Mouse (Mus musculus) kidney, embryonic 15.5 days (tissue): ENCODE measurements around the gene Ciita. TPM values are rescaled to one million over a fixed set of nuclear protein-coding genes. Genes with fewer than 3 reads are reported as not detected.

ENCODE experiments used
- ATAC-seq: fragments of 200-750 bp; cut with Nextera tagmentation; replicated peaks from 2 replicates; pipeline ENCODE4 v1.8.0; 2017; ENCODE audit warnings: moderate TSS enrichment; ENCODE audit not compliant: low FRiP score
- H3K27ac ChIP-seq: fragments of 300-500 bp; sonication (generic); 2 replicates; pipeline ENCODE4 v1.5.1; 2015; ENCODE audit warnings: mild to moderate bottlenecking, inconsistent platforms
- H3K27me3 ChIP-seq: fragments of 300-500 bp; sonication (generic); 2 replicates; pipeline ENCODE4 v1.6.1; 2015; ENCODE audit warnings: inconsistent platforms
- H3K36me3 ChIP-seq: fragments of 300-500 bp; sonication (generic); 2 replicates; pipeline ENCODE4 v1.6.1; 2015; ENCODE audit warnings: inconsistent platforms
- H3K4me1 ChIP-seq: fragments of 300-500 bp; sonication (generic); 2 replicates; pipeline ENCODE4 v1.6.1; 2015; ENCODE audit warnings: inconsistent platforms
- H3K4me2 ChIP-seq: fragments of 300-500 bp; sonication (generic); 2 replicates; pipeline ENCODE4 v1.6.1; 2015; ENCODE audit warnings: moderate library complexity, mild to moderate bottlenecking, inconsistent platforms
- H3K4me3 ChIP-seq: fragments of 300-500 bp; sonication (generic); replicated peaks from 2 replicates; pipeline ENCODE4 v1.5.1; 2015; ENCODE audit warnings: mild to moderate bottlenecking, inconsistent platforms
- H3K9ac ChIP-seq: fragments of 300-500 bp; sonication (generic); 2 replicates; pipeline ENCODE4 v1.6.1; 2015; ENCODE audit warnings: mild to moderate bottlenecking, inconsistent platforms
- H3K9me3 ChIP-seq: fragments of 300-500 bp; sonication (generic); replicated peaks from 2 replicates; pipeline ENCODE4 v1.6.1; 2016; ENCODE audit warnings: inconsistent platforms
- WGBS: fragments of 180-500 bp; shearing (Covaris S2); methylation state at CpG from one replicate; pipeline ENCODE4 v1.1.7; 2015; ENCODE audit warnings: mixed read lengths; 5-methylcytosine and 5-hydroxymethylcytosine counted together
- polyA plus RNA-seq: library from polyadenylated mRNA; unstranded; fragments of >200 nt; fragmentation: Nextera tagmentation; extraction: Ambion mirVana; gene quantifications from 2 replicates; pipeline ENCODE4 v1.2.1, GENCODE M21; 2015

Ciita gene
- polyA plus RNA-seq, 1 experiment from 2014 or later, result 1.0 TPM

DNA sequence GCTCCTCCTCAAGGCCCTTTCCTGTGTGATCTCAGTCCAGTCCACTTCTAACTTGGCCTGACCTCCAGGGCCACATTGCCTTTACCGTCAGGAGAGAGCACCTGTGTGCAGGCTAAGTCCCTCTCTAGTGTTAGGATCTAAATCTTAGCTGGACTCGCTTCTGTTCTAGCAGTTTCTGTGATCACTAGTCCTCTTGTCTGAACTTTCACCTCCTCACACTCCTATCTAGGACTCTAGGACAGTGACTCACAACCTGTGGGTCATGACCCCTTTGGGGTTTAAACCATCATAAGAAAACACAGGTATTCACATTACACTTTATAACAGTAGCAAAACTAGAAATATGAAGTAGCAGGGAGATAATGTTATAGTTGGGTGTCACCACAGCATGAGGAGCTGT lies 28.0 kb upstream of the Ciita start:
- Histone ChIP-seq H3K9ac (no peak overlapping the region), H3K27me3 (no peaks in the 10 kb centered on the region), H3K4me1 (peaks cover 29% of the 10 kb centered on the region), H3K4me3 (no peak overlapping the region), H3K4me2 (no peak overlapping the region), H3K27ac (no peak overlapping the region), H3K9me3 (no peaks in the 10 kb centered on the region), H3K36me3 (no peaks in the 10 kb centered on the region)
- WGBS, result 84% methylated on average over 2 of the region's 2 CpGs
- no peak for ATAC-seq

DNA sequence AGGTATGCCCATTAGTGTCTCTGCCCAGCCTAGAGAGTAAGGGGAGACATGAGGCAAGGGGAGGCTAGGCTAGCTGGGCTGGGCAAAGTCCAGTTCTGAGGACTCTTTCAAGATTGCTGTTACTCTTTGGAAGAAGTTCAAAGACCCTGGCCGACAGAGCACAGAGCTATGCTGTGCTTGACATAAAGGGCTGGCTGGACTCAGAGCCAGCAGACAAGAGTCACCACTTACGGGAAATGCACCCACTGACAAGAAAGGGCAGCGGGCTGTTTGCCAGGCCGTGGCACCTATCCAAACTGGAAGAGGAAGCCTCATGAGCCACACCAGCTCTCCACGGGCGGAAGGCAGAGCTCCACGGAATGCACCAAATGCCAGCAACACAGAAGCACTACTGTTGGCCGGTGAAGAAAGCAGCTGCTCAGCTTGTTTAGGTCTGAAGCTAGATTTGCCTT lies 27.4 kb upstream of the Ciita start:
- WGBS, result 63% methylated on average over 8 of the region's 8 CpGs
- H3K4me1 ChIP-seq, result peaks cover 23% of the 10 kb centered on the region
- no peak; the same call in 1 of the 2 replicates for ATAC-seq
- no peak overlapping the region for H3K27ac ChIP-seq
- H3K27me3 ChIP-seq, result no peaks in the 10 kb centered on the region
- no peaks in the 10 kb centered on the region for H3K36me3 ChIP-seq
- H3K9ac ChIP-seq, result no peak overlapping the region
- H3K4me2 ChIP-seq, result no peak overlapping the region
- no peak overlapping the region for H3K4me3 ChIP-seq
- no peaks in the 10 kb centered on the region for H3K9me3 ChIP-seq

DNA sequence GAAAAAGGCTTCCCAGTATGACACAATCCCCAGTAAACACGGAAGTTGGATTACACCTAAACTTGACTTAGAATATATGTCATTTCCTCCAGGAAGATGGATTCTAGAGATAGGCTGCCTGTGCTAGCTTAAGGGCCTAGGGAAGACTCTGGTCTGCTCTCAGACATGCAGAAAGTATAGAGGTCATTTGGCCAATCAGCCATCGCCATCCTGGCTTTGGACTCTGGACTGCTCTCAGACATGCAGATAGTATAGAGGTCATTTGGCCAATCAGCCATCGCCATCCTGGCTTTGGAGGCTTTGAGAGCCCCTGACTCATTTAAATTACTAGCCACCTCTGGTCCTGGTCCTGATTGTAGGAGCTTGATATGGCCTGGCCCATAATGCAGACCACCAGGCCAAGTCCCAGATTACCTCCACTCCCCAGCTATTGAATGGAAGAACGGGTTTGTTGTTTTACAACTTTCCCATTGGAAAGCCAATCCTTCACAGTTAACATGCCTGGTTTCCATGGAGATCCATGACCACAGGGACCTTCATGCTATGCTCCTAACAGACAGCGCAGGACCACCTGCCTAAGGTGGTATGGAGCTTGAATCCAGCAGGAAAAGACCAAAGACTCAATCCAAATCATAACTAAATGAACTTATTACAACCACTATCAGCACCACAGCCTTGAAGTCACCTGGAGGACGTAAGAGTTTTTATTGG lies 25.8 kb upstream of the Ciita start:
- H3K4me1 ChIP-seq, result peaks cover 18% of the 10 kb centered on the region
- H3K4me3 ChIP-seq, result no peak overlapping the region
- peak overlapping the region; percentile 33; the same call in 1 of the 2 replicates for H3K27ac ChIP-seq
- H3K9me3 ChIP-seq, result no peaks in the 10 kb centered on the region
- H3K9ac ChIP-seq, result no peak overlapping the region
- no peaks in the 10 kb centered on the region for H3K36me3 ChIP-seq
- H3K27me3 ChIP-seq, result no peaks in the 10 kb centered on the region
- ATAC-seq, result no peak
- no peak overlapping the region for H3K4me2 ChIP-seq
- WGBS, result 48% methylated on average over 6 of the region's 6 CpGs

DNA sequence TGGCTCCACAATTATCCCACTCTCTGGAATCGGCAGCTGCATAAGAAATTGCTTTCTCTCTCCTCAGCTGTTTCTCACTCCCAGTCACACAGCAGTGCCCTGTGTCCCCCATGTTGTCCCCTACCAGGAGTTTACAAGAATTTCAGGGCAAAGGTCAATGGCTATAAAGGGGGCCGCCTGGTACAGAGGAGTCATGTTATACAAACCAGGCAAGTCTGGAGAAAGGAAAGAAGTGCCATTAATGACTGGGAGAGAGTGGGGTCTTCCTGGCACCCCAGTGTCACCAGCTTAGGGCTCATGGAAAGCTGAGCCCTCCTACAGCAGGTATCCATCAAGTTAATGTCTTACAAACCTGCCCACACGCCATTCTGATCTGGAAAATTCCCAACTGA lies 25.3 kb upstream of the Ciita start:
- H3K4me2 ChIP-seq, result no peak overlapping the region
- peaks cover 18% of the 10 kb centered on the region for H3K4me1 ChIP-seq
- H3K27ac ChIP-seq, result peak overlapping the region; percentile 33; the same call in 1 of the 2 replicates
- peak; percentile 64; the same call in 1 of the 2 replicates for ATAC-seq
- no peak overlapping the region for H3K4me3 ChIP-seq
- WGBS, result 6% methylated on average over 3 of the region's 3 CpGs
- no peak overlapping the region for H3K9ac ChIP-seq
- no peaks in the 10 kb centered on the region for H3K36me3 ChIP-seq
- no peaks in the 10 kb centered on the region for H3K27me3 ChIP-seq
- H3K9me3 ChIP-seq, result no peaks in the 10 kb centered on the region

DNA sequence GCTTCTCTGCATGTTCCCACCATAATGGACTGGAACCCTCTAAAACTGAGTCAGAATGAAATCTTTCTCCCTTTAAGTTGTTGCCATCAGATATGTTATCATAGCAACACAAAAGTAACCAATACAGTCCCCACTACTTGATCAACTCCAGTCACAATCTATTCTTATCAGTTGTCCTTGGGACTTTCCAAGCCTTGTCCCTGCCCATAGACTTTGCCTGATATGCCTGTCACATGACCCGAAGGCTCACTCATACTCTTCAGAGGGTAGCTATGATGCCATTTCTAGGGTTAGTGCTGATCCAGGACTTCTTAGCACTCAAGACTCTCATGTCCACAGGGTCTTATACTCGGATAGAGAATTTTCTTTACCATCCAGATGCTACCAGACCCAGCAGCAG lies 19.7 kb upstream of the Ciita start:
- H3K4me2 ChIP-seq, result no peak overlapping the region
- H3K27me3 ChIP-seq, result no peaks in the 10 kb centered on the region
- ATAC-seq, result no peak
- H3K9me3 ChIP-seq, result no peaks in the 10 kb centered on the region
- no peak overlapping the region for H3K4me3 ChIP-seq
- H3K9ac ChIP-seq, result no peak overlapping the region
- 77% methylated on average over 2 of the region's 2 CpGs for WGBS
- H3K36me3 ChIP-seq, result no peaks in the 10 kb centered on the region
- H3K27ac ChIP-seq, result no peak overlapping the region
- peaks cover 5% of the 10 kb centered on the region; the same call in 1 of the 2 replicates for H3K4me1 ChIP-seq

DNA sequence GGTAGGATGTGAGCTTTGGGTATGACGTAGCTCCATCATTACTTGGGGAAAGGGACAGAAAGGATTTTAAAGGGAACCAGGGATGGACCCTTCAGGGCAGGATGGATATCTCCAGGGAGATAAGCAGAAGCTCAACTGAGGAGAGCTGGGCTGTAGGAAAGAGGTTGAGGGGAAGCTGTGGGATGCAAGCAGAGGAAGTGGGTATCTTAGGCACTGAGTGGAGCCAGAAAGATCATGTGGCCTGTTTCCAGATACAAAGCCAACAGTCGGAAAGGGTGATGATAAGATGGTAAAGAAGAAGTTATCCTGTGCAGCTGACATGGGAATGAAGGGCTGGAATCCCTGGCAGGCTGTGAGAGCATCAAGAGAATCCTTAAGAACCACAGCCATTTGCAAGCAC lies 18.7 kb upstream of the Ciita start:
- no peaks in the 10 kb centered on the region for H3K36me3 ChIP-seq
- H3K27ac ChIP-seq, result no peak overlapping the region
- no peaks in the 10 kb centered on the region for H3K4me1 ChIP-seq
- no peaks in the 10 kb centered on the region for H3K27me3 ChIP-seq
- no peak overlapping the region for H3K9ac ChIP-seq
- no peak for ATAC-seq
- H3K4me3 ChIP-seq, result no peak overlapping the region
- H3K4me2 ChIP-seq, result no peak overlapping the region
- H3K9me3 ChIP-seq, result no peaks in the 10 kb centered on the region
- WGBS, result 77% methylated on average over 2 of the region's 2 CpGs

DNA sequence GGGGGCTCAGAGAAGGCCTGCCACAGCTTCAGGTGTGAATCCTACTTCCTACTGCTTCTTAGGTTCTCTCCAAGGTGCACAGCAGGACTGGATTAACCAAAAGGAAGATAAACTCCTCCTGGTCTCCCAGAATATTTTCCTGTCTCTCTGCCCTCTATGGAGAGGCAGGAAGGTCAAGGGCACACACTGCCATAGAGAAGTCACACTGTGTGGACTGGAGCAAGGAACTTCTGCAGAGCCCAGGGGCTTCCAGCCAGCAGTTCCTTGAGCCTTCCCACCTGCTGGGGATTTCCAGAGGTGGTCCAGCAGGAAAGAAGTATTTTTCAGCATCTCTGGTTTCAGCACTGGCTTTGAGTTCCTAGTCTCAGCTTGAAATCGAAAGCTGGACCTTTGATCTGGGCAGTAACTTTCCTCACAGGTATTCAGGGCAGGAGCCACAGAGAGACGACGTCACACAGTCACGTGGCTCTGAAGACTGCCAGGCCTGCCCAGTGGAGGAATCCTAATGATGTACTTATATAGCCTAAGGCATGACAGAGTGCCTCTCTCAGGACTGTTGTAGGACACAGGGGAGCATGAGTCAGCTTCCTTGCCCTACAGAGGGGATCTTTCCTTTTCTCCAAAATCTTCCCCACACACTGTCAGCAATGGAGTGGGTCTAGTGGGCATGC lies 14.7 kb upstream of the Ciita start:
- 0 out of 2 replicates have a peak, but pooled peaks have one; percentile 46 for ATAC-seq
- no peak overlapping the region for H3K27ac ChIP-seq

DNA sequence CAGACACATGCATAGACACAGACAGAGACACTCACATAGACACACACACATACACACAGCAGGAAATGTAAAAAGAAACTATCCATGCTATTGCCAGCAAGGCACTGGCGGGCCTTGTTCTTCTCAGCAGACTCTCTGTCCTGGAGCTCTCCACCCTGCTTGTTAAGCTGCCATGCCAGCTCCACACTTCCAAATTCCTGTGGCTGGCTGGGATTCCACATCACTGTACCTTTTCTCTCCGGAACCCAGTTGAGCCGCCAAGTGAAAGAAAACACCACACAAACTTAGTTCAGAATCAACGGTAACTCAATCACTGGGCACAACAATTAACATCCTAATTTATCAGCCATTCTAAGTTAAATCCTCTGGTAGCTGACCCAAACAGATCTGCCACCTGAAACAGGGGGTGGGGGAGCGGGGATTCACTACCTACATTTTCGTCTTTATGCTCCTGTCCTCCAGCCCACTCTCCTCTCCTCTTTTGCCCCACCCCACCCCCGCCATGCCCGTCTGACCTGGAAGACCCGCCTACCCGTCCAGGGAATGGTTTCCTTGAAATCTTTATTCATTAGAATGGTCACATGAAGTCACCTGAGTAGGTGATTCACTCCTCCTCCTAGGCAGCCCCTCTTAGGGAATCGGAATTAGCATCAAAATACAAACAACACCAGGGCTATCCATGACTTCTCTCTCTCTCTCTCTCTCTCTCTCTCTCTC lies 12.3 kb upstream of the Ciita start:
- H3K36me3 ChIP-seq, result no peaks in the 10 kb centered on the region
- H3K4me2 ChIP-seq, result no peak overlapping the region
- no peak overlapping the region for H3K4me3 ChIP-seq
- H3K9me3 ChIP-seq, result no peaks in the 10 kb centered on the region
- no peak overlapping the region for H3K27ac ChIP-seq
- no peak for ATAC-seq
- no peaks in the 10 kb centered on the region for H3K27me3 ChIP-seq
- H3K9ac ChIP-seq, result no peak overlapping the region
- WGBS, result 30% methylated on average over 11 of the region's 11 CpGs
- no peaks in the 10 kb centered on the region for H3K4me1 ChIP-seq

More for the DNA sequence above, 14.7 kb upstream of the Ciita start:
- Histone ChIP-seq H3K36me3 (no peaks in the 10 kb centered on the region), H3K4me1 (no peaks in the 10 kb centered on the region), H3K9me3 (no peaks in the 10 kb centered on the region), H3K4me2 (no peak overlapping the region), H3K9ac (no peak overlapping the region), H3K4me3 (no peak overlapping the region), H3K27me3 (no peaks in the 10 kb centered on the region)
- WGBS, result 17% methylated on average over 4 of the region's 4 CpGs

DNA sequence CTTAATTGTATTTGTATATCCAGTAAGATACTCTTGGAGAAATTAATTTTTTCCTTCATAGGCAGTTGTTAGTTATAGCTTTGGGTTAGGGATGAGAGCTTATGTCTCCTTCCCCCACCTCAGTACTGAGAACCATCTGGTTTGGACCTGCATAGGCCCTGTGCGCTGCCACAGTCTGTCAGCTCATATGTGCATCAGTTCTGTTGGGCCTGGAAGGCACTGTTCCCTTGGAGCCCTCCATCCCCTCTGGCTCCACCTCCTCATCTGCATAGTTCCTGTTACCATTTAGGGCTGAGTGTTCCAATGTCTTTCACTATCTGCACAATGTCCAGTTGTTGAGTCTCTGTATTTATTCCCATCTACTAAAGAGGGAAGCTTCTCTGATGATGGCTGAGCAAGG lies 11.7 kb upstream of the Ciita start:
- no peak overlapping the region for H3K9ac ChIP-seq
- H3K9me3 ChIP-seq, result no peaks in the 10 kb centered on the region
- no peak overlapping the region for H3K4me3 ChIP-seq
- H3K27ac ChIP-seq, result no peak overlapping the region
- no peak for ATAC-seq
- H3K4me2 ChIP-seq, result no peak overlapping the region
- H3K4me1 ChIP-seq, result no peaks in the 10 kb centered on the region
- 68% methylated on average over 1 of the region's 1 CpGs for WGBS
- no peaks in the 10 kb centered on the region for H3K36me3 ChIP-seq
- no peaks in the 10 kb centered on the region for H3K27me3 ChIP-seq

DNA sequence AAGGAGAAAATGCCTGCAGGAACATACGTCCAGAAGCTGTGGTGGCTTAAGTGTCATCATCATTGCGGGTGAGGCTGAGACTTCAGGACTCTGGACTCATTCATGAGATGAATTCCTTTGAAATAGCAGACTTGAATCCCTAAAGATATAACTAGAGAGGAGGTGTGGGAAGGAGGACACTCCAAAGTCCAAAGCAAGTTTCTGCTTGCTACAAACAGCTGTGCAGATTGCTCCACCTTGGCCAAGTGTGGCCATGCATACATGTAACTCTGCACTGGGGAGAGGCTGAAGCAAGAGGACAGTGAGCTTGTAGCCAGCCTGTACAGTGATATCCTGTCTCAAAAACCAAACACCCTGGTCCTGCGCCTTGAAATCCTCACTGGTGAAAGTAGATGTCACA lies 7.9 kb upstream of the Ciita start:
- no peaks in the 10 kb centered on the region for H3K9me3 ChIP-seq
- ATAC-seq, result no peak

DNA sequence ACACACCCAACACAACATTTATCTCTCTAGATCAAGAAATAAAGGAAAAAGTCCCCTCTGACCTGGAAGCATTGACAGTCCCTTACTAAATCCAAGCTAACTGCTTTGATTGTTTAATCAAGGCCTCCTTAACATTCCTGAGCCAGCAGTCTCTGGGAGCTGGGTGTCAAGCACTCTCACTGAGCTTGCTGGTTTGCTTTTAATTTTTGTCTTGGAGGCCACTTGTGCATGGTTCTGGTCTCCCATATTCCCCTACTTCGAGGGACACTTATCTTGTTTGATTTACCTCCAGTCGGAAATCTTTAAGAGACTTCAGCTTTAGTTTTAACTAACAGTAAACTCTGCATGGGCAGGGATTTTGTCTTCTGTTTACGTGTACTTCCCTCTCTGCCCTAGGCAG lies 4.9 kb upstream of the Ciita start:
- Histone ChIP-seq H3K27ac (no peak overlapping the region), H3K27me3 (no peaks in the 10 kb centered on the region), H3K9ac (no peak overlapping the region), H3K4me3 (no peak overlapping the region), H3K4me1 (no peaks in the 10 kb centered on the region), H3K4me2 (no peak overlapping the region), H3K36me3 (no peaks in the 10 kb centered on the region), H3K9me3 (no peaks in the 10 kb centered on the region)
- 78% methylated on average over 3 of the region's 3 CpGs for WGBS
- no peak for ATAC-seq

More for the DNA sequence above, 7.9 kb upstream of the Ciita start:
- no peak overlapping the region for H3K9ac ChIP-seq
- no peaks in the 10 kb centered on the region for H3K27me3 ChIP-seq
- 91% methylated on average over 3 of the region's 3 CpGs for WGBS
- no peak overlapping the region for H3K4me3 ChIP-seq
- no peaks in the 10 kb centered on the region for H3K36me3 ChIP-seq
- H3K27ac ChIP-seq, result no peak overlapping the region
- no peaks in the 10 kb centered on the region for H3K4me1 ChIP-seq
- H3K4me2 ChIP-seq, result no peak overlapping the region

DNA sequence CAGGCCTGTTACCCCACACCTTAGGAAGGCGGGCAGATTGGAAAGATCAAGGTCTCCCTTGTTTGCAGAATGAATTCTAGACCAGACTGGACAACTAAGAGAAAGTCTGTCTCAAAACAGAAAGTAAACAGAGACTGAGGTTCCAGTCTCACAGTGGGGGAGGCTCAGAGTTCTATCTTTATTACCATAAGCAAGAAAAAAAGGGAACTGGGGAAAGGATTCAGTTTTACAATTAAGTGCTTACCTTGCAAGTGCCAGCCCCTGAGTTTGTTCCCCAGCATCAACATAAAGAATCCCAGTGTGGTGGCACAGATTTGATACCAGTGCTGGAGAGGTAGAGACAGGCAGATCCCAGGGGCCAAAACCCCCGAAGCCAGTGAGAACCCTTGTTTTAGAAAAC lies 3.9 kb upstream of the Ciita start:
- Histone ChIP-seq H3K36me3 (no peaks in the 10 kb centered on the region), H3K27me3 (no peaks in the 10 kb centered on the region), H3K4me1 (no peaks in the 10 kb centered on the region), H3K4me2 (no peak overlapping the region), H3K27ac (no peak overlapping the region), H3K4me3 (no peak overlapping the region), H3K9ac (no peak overlapping the region), H3K9me3 (no peaks in the 10 kb centered on the region)
- no peak for ATAC-seq
- 74% methylated on average over 2 of the region's 2 CpGs for WGBS
